ENCODE assay signal across 8 mouse cellular contexts in genomic region chr10:86610027-86610426, GRCm38 (mm10).
A peak's percentile ranks its signal among the peaks of the same experiment; 100 is the strongest.
DNase-seq lines count a peak whose midpoint lies in the region; ATAC-seq and TF ChIP-seq lines count a peak whose summit lies in the region.
"Not testable (repeated sequence)": the region's sequence is repeated elsewhere in the genome, so short reads cannot be mapped to it uniquely, and the experiment has no call there.

No protein-coding gene starts in this region.

- not testable (repeated sequence) for H3K36me3 ChIP-seq in forebrain, postnatal 0 days (ENCODE audit: insufficient read depth); intestine, postnatal 0 days (ENCODE audit: control insufficient read depth, insufficient read depth); liver, embryonic 14.5 days (replicated peaks; ENCODE audit: control insufficient read depth, insufficient read depth, low read depth); midbrain, embryonic 14.5 days (ENCODE audit: control insufficient read depth, insufficient read depth, low read length)

- not testable (repeated sequence) for TF ChIP-seq EP300 in liver, embryonic 14.5 days (IDR thresholded peaks at IDR 0.05; ENCODE audit: low read depth)

- H3K27ac ChIP-seq in forebrain, postnatal 0 days (ENCODE audit: low read depth, low read length); intestine, postnatal 0 days (ENCODE audit: low read depth, low read length); liver, embryonic 14.5 days; midbrain, embryonic 14.5 days (replicated peaks; ENCODE audit: low read depth, low read length): not testable (repeated sequence)

- ATAC-seq in forebrain, postnatal 0 days; intestine, postnatal 0 days; liver, embryonic 14.5 days (ENCODE audit: insufficient read depth); midbrain, embryonic 14.5 days (ENCODE audit: low FRiP score, low TSS enrichment): not testable (repeated sequence)

- not testable (repeated sequence) for H3K4me2 ChIP-seq in forebrain, postnatal 0 days (ENCODE audit: low read depth); intestine, postnatal 0 days (replicated peaks; ENCODE audit: low read depth); liver, embryonic 14.5 days (ENCODE audit: low read depth); midbrain, embryonic 14.5 days (ENCODE audit: low read length)

- not testable (repeated sequence) for H3K4me1 ChIP-seq in forebrain, postnatal 0 days (ENCODE audit: insufficient read depth); intestine, postnatal 0 days (replicated peaks; ENCODE audit: control insufficient read depth, insufficient read depth, low read length); liver, embryonic 14.5 days (replicated peaks; ENCODE audit: control insufficient read depth in 2 of 2, insufficient read depth in 2 of 2, low read length in 1 of 2); midbrain, embryonic 14.5 days (ENCODE audit: control insufficient read depth, insufficient read depth, low read length)

- not testable (repeated sequence) for H3K4me3 ChIP-seq in forebrain, postnatal 0 days (ENCODE audit: low read depth, low read length); intestine, postnatal 0 days (ENCODE audit: low read depth, low read length); liver, embryonic 14.5 days (ENCODE audit: insufficient read depth in 1 of 2, low read depth in 2 of 2, low read length in 2 of 2); midbrain, embryonic 14.5 days (replicated peaks; ENCODE audit: low read depth, low read length)

- peak; percentile 23 for DNase-seq in A20 (ENCODE audit: low read depth, low spot score)
- peak; percentile 3 for DNase-seq in adrenal gland, postnatal 10 days
- DNase-seq in forebrain, postnatal 0 days = peak; percentile 2
- peak; percentile 4 to 18 for DNase-seq in kidney, postnatal 36 days
- not testable (repeated sequence) for DNase-seq in liver, embryonic 14.5 days (ENCODE audit: low read depth in 3 of 3, low spot score in 3 of 3)
- peak; percentile 4 for DNase-seq in midbrain, embryonic 14.5 days
- peak; percentile 2 for DNase-seq in right cerebral cortex, postnatal 4 days

- H3K27me3 ChIP-seq in forebrain, postnatal 0 days (ENCODE audit: insufficient read depth, low read length); intestine, postnatal 0 days (replicated peaks; ENCODE audit: control insufficient read depth, insufficient read depth, low read length); liver, embryonic 14.5 days (ENCODE audit: control insufficient read depth, insufficient read depth, low read length); midbrain, embryonic 14.5 days (ENCODE audit: control insufficient read depth, insufficient read depth, low read length): not testable (repeated sequence)

- peak; percentile 48 for TF ChIP-seq CTCF in forebrain, postnatal 0 days (IDR thresholded peaks at IDR 0.05; ENCODE audit: low read depth)
- TF ChIP-seq CTCF in intestine, postnatal 0 days (IDR thresholded peaks at IDR 0.05; ENCODE audit: low read depth) = peak; percentile 60
- TF ChIP-seq CTCF in liver, embryonic 14.5 days (IDR thresholded peaks at IDR 0.05; ENCODE audit: low read depth) = peak; percentile 34

- H3K9ac ChIP-seq in forebrain, postnatal 0 days; intestine, postnatal 0 days (ENCODE audit: low read depth, low read length); liver, embryonic 14.5 days (replicated peaks); midbrain, embryonic 14.5 days (replicated peaks; ENCODE audit: low read length): not testable (repeated sequence)

- 60% methylated on average over 2 of the region's 2 CpGs for WGBS in forebrain, postnatal 0 days
- 49% methylated on average over 2 of the region's 2 CpGs for WGBS in intestine, postnatal 0 days
- WGBS in liver, embryonic 14.5 days (ENCODE audit: insufficient replicate concordance) = 48% methylated on average over 2 of the region's 2 CpGs
- WGBS in midbrain, embryonic 14.5 days = 69% methylated on average over 2 of the region's 2 CpGs

- H3K9me3 ChIP-seq in forebrain, postnatal 0 days (ENCODE audit: low read length); intestine, postnatal 0 days (ENCODE audit: control insufficient read depth); liver, embryonic 14.5 days (ENCODE audit: control insufficient read depth, low read length); midbrain, embryonic 14.5 days (ENCODE audit: control insufficient read depth, low read length): not testable (repeated sequence)
